Mouse (Mus musculus) heart, adult 2 months (tissue): ENCODE measurements at regions not wholly inside any gene's neighbourhood (a gene's known extent, or its start where the extent isn't known, plus 50 kb on each side); places are given as distances from the start of the nearest gene placed in this dataset.

Experiments
- EP300 ChIP-seq: fragments of 200-500 bp; IDR thresholded peaks from 2 replicates; pipeline ENCODE4 v1.6.1; 2011; ENCODE audit warnings: low read depth, low read length, control low read depth; ENCODE audit not compliant: insufficient read depth
- POLR2A ChIP-seq: fragments of 200-500 bp; IDR thresholded peaks from 2 replicates; pipeline ENCODE4 v1.6.1; 2011; ENCODE audit warnings: mild to moderate bottlenecking, low read depth, low read length, control low read depth; ENCODE audit not compliant: insufficient read depth

DNA sequence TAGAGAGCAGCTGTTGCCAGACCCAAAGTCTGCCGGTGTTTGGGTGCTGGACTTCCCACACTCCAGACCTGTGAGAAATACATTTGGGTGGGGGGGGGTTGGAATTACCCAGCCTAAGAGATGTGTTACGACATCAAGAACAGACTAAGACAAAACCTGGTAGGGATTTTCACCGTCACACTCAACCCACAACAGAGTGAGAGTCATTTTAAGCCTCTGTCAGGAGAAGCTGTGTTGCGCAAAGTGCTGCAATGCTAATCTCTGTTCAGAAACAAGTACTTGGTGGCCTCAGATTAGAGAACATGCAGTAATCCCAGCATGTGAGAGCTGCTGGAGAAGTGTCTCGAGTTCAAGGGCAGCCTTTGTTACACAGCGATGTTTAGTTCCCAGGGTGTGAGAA lies 113.0 kb downstream of the Snx19 start:
- no peak for TF ChIP-seq EP300
- TF ChIP-seq POLR2A, result no peak
